Mouse (Mus musculus) kidney, adult 11 months (tissue): ENCODE data around the gene Htr5a.
A peak's percentile ranks its signal among the peaks of the same experiment; 100 is the strongest.

Source experiments
- DNase-seq: peaks from one replicate; pipeline ENCODE4 v3.0.0; 2022

Gene Htr5a

GRCm38 (mm10) chr5:27841701-27842295 is at the start of gene Htr5a:
TSS of gene Htr5a (plus strand) at chr5:27842149.
- DNase-seq, result no peak

- DNase-seq, result no peak
Measured at GRCm38 (mm10) chr5:27792173-27792470, 49.8 kb upstream of the Htr5a start.

DNA sequence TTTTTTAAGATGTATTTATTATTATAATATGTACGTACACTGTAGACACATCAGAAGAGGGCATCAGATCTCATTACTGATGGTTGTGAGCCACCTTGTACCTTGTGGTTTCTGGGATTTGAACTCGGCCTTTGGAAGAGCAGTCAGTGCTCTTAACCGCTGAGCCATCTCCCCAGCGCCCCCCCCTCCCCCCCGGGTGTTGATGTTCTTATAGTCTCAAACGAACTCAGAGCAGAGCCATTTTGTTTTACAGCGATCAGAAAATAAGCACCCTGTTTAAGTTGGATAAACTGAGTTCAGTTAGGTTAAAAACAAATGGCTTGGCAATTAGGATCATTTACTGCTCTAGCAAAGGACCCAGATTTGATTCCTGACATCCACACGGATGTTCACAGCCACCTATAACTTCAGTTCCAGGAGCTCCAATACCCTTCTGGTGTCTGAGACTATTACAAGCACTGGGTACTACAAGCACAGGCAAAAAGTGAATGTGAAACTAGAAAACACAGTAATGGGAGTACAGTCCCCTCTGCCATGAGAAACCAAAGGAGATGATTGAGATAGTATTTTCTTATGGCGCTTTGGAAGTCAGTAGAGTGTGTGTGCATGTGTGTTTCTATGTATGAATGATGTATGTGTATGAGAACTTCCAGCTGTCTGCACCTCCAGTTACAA is 49.3 kb upstream of the Htr5a start:
- no peak for DNase-seq

DNA sequence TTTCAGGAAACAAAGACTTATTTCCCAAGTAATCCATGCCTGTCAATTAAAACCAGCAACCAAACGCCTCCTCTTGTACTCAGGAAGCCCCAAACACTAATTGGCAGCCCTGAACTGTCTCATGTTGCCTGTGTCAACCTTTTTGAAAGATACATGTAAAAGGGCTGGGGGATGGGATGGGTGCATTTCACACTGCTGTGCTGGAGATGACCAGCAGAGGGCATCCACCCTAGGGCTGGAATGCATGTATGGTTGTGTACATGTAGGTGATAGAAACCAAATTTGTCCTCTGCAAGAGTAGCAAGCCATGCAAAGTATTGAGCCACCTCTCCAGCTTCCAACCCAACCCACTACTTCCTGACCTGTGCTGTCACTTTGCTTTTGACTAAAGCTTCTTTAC is 48.0 kb upstream of the Htr5a start:
- DNase-seq, result peak; percentile 74

DNA sequence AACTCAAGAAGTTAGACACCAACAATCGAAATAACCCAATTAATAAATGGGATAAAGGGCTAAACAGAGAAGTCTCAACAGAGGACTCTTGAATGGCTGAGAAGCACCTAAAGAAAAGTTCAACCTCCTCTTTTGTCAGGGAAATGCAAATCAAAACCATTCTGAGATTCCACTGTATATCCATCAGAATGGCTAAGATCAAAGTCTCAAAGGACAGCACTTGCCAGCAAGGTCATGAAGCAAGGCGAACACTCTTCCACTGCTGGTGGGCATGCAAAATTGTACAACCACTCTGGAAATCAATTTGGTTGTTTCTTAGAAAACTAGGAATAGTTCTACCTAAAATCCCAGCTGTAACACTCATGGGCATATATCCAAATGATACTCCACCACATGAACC is 27.7 kb upstream of the Htr5a start:
- no peak for DNase-seq

GRCm38 (mm10) chr5:27818840-27819672 is 22.9 kb upstream of the Htr5a start:
- DNase-seq, result no peak

DNA sequence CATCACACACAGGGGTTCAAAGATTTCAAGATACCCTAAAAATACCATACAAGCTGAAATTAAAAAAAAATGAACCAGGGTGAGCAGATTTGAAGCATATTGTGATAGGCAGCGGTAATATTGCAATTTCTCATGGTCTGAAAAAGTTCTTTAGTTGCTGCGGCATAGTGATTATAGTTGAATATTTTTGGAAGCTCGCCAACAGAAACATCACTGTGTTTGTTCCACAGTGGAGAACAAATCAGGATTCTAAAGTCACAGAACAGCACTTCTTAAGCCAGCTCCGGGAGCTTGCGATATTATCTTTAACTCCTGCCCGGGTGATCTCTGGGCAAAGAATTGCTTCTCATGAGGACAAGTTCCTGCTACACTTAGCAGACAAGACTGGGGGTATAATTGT is 20.8 kb upstream of the Htr5a start:
- no peak for DNase-seq

- peak; percentile 45 for DNase-seq
Measured at GRCm38 (mm10) chr5:27827971-27828370, 14.0 kb upstream of the Htr5a start.

GRCm38 (mm10) chr5:27835096-27835495 is 6.9 kb upstream of the Htr5a start:
- DNase-seq, result no peak

DNA sequence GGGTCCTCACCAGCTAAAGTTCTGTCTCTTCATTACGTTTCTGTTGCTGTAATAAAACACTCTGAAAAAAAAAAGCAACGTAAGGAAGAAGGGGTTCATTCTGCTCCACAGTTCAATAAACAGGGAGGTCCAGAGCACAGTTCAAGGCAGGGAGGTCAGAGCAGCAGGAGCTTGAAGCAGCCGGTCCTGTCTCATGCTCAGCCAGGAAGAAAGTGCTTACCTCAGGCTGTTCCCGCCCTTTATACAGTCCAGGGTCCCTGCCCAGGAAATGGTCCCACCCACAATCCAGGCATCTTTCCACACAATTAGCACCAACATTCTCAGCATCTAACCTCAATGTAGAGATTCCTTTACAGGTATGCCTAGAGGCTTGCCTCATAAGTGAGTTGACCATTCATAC is 3.9 kb upstream of the Htr5a start:
- DNase-seq, result peak; percentile 62

GRCm38 (mm10) chr5:27842671-27843320 is 847 bp downstream of the Htr5a start:
- DNase-seq, result no peak

DNA sequence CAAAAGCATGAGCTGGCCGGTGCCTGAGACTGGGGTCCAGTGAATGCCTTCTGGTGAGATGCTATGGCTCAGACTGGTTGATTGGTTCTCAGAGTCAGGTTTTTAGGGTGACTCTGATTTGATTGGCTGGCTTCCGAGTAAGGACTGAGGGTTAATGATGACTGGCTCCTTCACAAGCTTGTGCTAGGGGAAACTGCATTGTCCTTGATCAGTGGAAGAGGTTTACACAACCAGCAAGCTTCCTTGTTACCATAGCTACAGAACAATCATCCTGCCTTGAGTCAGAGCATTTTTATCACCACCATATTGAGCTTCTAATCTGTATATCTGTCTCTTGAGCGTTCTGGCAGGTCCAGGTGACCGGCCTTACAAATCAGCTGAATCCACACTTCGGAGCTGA is 5.0 kb downstream of the Htr5a start:
- DNase-seq, result no peak

GRCm38 (mm10) chr5:27854290-27854689 is 12.3 kb downstream of the Htr5a start:
- no peak for DNase-seq

GRCm38 (mm10) chr5:27855726-27856125 is 13.8 kb downstream of the Htr5a start:
- no peak for DNase-seq

GRCm38 (mm10) chr5:27873240-27874082 is 31.5 kb downstream of the Htr5a start:
- DNase-seq, result no peak

GRCm38 (mm10) chr5:27874211-27874610 is 32.3 kb downstream of the Htr5a start:
- no peak for DNase-seq

GRCm38 (mm10) chr5:27875341-27876105 is 33.6 kb downstream of the Htr5a start:
- no peak for DNase-seq

DNA sequence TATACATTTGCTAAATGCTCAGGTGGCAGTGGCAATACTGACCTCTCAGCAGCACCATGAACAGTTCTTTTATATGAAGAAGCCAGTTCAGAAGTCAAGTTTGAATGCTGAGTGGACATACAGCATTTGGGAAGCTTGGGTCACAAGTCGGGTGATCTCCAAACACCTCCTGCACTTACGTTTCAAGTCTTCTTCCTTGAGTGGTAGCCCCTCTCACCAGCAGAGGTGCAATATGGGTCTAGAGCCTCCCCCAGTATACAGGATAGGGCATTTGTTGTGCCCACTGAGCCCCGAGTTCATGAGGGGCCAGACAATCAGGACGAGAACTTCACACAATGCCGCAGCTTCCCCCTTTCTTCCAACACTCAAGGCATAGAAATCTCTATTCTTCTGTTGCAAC is 36.4 kb downstream of the Htr5a start:
- no peak for DNase-seq

- DNase-seq, result no peak
Measured at GRCm38 (mm10) chr5:27879726-27880125, 37.8 kb downstream of the Htr5a start.

- DNase-seq, result no peak
Measured at GRCm38 (mm10) chr5:27880329-27881036, 38.5 kb downstream of the Htr5a start.

DNA sequence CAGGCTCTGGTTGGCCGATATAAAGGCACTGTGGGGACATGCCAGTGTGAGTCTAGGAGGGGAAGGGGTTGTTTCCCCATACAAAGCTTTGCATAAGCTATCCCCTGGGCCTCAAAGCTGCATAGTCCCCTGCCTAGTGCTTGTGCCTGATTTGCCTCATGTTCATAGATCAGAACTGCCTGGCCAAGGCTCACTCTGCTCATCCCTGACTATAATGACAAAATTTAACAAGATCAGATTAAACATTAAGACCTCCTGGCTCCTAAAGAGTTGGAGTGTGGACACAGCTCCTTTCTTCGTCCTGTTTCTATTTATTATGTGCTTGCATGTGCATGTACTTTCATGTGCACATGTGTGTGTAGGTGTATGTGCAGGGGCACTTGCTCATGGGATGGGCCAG is 39.3 kb downstream of the Htr5a start:
- peak; percentile 3 for DNase-seq
